In the genomic region with DNA sequence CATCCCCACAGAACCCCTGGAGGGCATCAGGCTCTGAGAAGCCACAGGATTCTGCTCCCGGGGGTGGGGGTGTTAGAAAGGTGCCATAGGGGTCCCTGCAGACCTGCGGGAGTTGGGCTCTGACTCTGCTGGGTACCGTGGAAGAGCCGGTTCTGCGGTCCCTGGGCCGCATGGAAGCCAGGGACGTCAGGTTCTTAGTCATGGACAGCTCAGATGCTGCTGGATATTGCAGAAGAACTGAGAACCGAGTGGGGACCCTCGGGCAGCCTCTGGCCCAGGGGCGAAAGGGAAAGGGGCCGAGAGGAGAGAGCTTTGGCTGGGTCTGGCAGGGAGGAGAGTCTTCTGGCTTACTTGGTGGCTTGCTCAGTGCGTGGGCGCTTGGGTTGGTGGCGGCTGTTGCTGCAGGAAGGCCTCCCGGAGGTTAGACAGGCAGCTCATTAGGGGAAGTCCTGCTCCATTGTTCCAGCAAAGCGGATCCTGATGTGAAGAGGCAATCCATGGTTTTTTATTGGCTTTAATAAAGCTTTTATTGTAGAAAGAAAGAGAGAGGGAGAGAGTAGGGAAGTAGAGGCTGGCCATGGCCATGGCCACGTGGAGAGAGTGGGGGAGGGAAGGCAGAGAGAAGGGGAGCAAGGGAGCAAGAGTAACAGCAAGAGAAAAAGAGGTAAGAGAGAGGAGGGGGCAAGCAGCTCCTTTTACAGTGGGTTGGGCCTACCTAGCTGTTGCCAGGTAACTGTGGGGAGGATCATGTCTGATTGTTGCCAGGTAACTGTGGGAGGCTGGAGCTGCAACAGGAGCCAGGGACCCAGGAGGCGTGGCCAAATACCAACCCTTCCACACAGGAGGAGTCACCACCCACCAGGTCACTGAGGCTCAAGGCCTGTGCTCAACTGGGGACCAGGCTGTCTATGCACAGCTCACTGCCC, we compare ENCODE assay signal across 8 mouse cellular contexts.
A peak's percentile ranks its signal among the peaks of the same experiment; 100 is the strongest.
DNase-seq lines count a peak whose midpoint lies in the region; ATAC-seq and TF ChIP-seq lines count a peak whose summit lies in the region.
"Had no signal": no experiment of that assay in that cellular context is flagged by ENCODE, and none has a peak within 500 bp of the region (broad histone marks: within the 10 kb centered on the region; RNA-seq: fewer than 3 reads in every experiment).

No protein-coding gene starts in this region.

- H3K27me3 ChIP-seq in lung, embryonic 14.5 days (ENCODE audit: insufficient read depth, low read length), result no peaks in the 10 kb centered on the region
- H3K27me3 ChIP-seq in intestine, embryonic 15.5 days (replicated peaks), result no peaks in the 10 kb centered on the region
- no peaks in the 10 kb centered on the region for H3K27me3 ChIP-seq in stomach, embryonic 15.5 days (replicated peaks)

- no peaks in the 10 kb centered on the region for H3K36me3 ChIP-seq in lung, embryonic 14.5 days (ENCODE audit: insufficient read depth)
- no peaks in the 10 kb centered on the region for H3K36me3 ChIP-seq in intestine, embryonic 15.5 days
- no peaks in the 10 kb centered on the region for H3K36me3 ChIP-seq in stomach, embryonic 15.5 days

- peak; percentile 60 for DNase-seq in lung, embryonic 14.5 days
- no peak for DNase-seq in lung, postnatal 25 days (ENCODE audit: low spot score)
- DNase-seq in embryo, embryonic 9.5 days (ENCODE audit: extremely low spot score), result peak; percentile 41
- no peak for DNase-seq in layer of hippocampus, postnatal 10 days (ENCODE audit: low spot score in 2 of 2)
- DNase-seq in adrenal gland, adult 8-10 months, result no peak

- peak overlapping the region; percentile 51 for H3K4me2 ChIP-seq in lung, embryonic 14.5 days
- H3K4me2 ChIP-seq in intestine, embryonic 15.5 days (replicated peaks), result peak overlapping the region; percentile 43
- H3K4me2 ChIP-seq in stomach, embryonic 15.5 days, result peak overlapping the region; percentile 29

- no peak for TF ChIP-seq CTCF in lung, embryonic 14.5 days (IDR thresholded peaks at IDR 0.05; ENCODE audit: low read depth)

- H3K9me3 ChIP-seq in lung, embryonic 14.5 days (ENCODE audit: low read depth, low read length), result no peaks in the 10 kb centered on the region
- H3K9me3 ChIP-seq in intestine, embryonic 15.5 days, result no peaks in the 10 kb centered on the region
- H3K9me3 ChIP-seq in stomach, embryonic 15.5 days, result no peaks in the 10 kb centered on the region

- H3K4me1 ChIP-seq in lung, embryonic 14.5 days (ENCODE audit: insufficient read depth), result no peaks in the 10 kb centered on the region; the same call in 1 of the 2 replicates
- H3K4me1 ChIP-seq in intestine, embryonic 15.5 days (replicated peaks), result no peaks in the 10 kb centered on the region
- no peaks in the 10 kb centered on the region for H3K4me1 ChIP-seq in stomach, embryonic 15.5 days

- WGBS in lung, embryonic 14.5 days, result 15% methylated on average over 18 of the region's 18 CpGs
- WGBS in intestine, embryonic 15.5 days, result 7% methylated on average over 18 of the region's 18 CpGs
- 15% methylated on average over 18 of the region's 18 CpGs for WGBS in stomach, embryonic 15.5 days

- H3K9ac ChIP-seq in lung, embryonic 14.5 days, result peak overlapping the region; percentile 22; the same call in 1 of the 2 replicates
- H3K9ac ChIP-seq in intestine, embryonic 15.5 days, result no peak overlapping the region
- H3K9ac ChIP-seq in stomach, embryonic 15.5 days, result no peak overlapping the region

- H3K27ac ChIP-seq in lung, embryonic 14.5 days (ENCODE audit: low read depth), result no peak overlapping the region
- no peak overlapping the region for H3K27ac ChIP-seq in intestine, embryonic 15.5 days
- H3K27ac ChIP-seq in stomach, embryonic 15.5 days, result no peak overlapping the region
- H3K27ac ChIP-seq: left cerebral cortex, adult 2 months had no signal

- peak overlapping the region; percentile 29 for H3K4me3 ChIP-seq in lung, embryonic 14.5 days (ENCODE audit: low read depth, low read length)
- H3K4me3 ChIP-seq in intestine, embryonic 15.5 days (replicated peaks), result no peak overlapping the region
- H3K4me3 ChIP-seq in stomach, embryonic 15.5 days (replicated peaks), result no peak overlapping the region
- H3K4me3 ChIP-seq: left cerebral cortex, adult 2 months had no signal

- ATAC-seq in lung, embryonic 14.5 days (ENCODE audit: insufficient read depth), result peak; percentile 99
- ATAC-seq in intestine, embryonic 15.5 days, result peak; percentile 86
- ATAC-seq in stomach, embryonic 15.5 days (ENCODE audit: insufficient read depth, low FRiP score, low read depth), result peak; percentile 84

Comparison
In these comparisons a context has a peak if more than half of its experiments do, and no peak if none do; other contexts are left out.
1. DNase-seq: peak in lung, embryonic 14.5 days (single experiment) and embryo, embryonic 9.5 days (single experiment); none in lung, postnatal 25 days (single experiment), layer of hippocampus, postnatal 10 days (0 of 2) and adrenal gland, adult 8-10 months (single experiment).
2. Peak in every context shown above with its lines, with median percentiles within 50 percentile points of each other: ATAC-seq and H3K4me2 ChIP-seq.